Mouse (Mus musculus) heart, adult 2 months (tissue): ENCODE measurements at regions not wholly inside any gene's neighbourhood (a gene's known extent, or its start where the extent isn't known, plus 50 kb on each side); places are given as distances from the start of the nearest gene placed in this dataset.

Experiments
- CTCF ChIP-seq: fragments of 200-600 bp; IDR thresholded peaks from 2 replicates; pipeline ENCODE4 v1.8.1; 2022; ENCODE audit warnings: antibody characterized with exemption, mild to moderate bottlenecking, moderate library complexity
- POLR2A ChIP-seq: fragments of 200-500 bp; IDR thresholded peaks from 2 replicates; pipeline ENCODE4 v1.6.1; 2011; ENCODE audit warnings: mild to moderate bottlenecking, low read depth, low read length, control low read depth; ENCODE audit not compliant: insufficient read depth

DNA sequence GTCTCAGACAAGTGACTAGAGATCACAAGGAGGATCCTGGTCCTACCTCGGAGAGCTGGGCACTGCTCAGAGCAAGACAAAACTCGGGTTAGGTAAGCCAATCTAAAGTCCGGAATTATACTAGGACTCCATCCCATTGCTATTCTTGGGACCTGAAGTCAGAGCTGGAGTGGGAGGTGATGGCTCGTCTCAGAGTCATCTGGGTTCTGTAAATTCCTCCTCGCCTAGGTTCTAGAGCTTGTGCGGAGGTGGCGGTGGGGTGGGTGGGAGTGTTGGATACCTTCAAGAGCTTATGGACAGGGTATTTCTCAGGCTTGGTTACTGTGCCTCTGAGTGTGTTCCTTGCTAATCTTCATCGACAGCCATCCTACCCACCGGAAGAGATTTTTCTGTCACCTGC lies 78.6 kb upstream of the Nap1l1 start:
- no peak for TF ChIP-seq POLR2A
- TF ChIP-seq CTCF = no peak
